Mouse (Mus musculus): ENCODE measurements around the gene Pacrg. TPM values are rescaled to one million over a fixed set of nuclear protein-coding genes. Genes with fewer than 3 reads are reported as not detected.

Pacrg gene
- polyA plus RNA-seq, 1 experiment from 2014 or later: 1.8 TPM

DNA sequence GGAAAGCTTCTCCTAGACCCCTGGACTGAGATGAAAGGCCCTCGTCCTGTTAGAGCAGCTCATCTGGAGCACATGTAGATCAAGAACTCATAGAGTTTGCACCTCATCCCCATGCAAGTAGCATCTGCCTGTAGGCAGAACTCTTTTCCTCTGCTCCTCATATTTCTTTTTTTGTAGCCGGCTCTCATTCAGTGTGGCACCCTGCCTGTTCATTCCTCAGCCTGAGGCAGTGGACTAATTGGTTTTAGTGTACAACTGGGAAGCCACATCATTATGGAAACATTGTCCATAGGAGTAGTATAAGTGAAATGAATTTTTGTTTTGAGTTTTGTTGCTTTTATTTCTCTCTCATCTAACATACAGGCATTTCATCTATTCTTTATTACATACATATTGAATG is 212.6 kb downstream of the Pacrg start:
- ATAC-seq (ENCODE audit: insufficient number of reproducible peaks, insufficient read depth, low FRiP score, low read depth): no peak
- no peak overlapping the region for H3K27ac ChIP-seq (ENCODE audit: low read length)
- H3K4me2 ChIP-seq (replicated peaks; ENCODE audit: low read depth, low read length): no peak overlapping the region
- WGBS: 54% methylated on average over 2 of the region's 2 CpGs
- no peaks in the 10 kb centered on the region for H3K27me3 ChIP-seq (ENCODE audit: control insufficient read depth, insufficient read depth, low read length)
- H3K9ac ChIP-seq (replicated peaks; ENCODE audit: low read depth, low read length): no peak overlapping the region
- no peaks in the 10 kb centered on the region for H3K9me3 ChIP-seq (ENCODE audit: control insufficient read depth, low read depth, low read length)
- H3K4me3 ChIP-seq (ENCODE audit: low read depth, low read length): no peak overlapping the region
- H3K4me1 ChIP-seq (ENCODE audit: control insufficient read depth, insufficient read depth, low read length): no peaks in the 10 kb centered on the region
- H3K36me3 ChIP-seq (ENCODE audit: control insufficient read depth, insufficient read depth, low read length): no peaks in the 10 kb centered on the region

DNA sequence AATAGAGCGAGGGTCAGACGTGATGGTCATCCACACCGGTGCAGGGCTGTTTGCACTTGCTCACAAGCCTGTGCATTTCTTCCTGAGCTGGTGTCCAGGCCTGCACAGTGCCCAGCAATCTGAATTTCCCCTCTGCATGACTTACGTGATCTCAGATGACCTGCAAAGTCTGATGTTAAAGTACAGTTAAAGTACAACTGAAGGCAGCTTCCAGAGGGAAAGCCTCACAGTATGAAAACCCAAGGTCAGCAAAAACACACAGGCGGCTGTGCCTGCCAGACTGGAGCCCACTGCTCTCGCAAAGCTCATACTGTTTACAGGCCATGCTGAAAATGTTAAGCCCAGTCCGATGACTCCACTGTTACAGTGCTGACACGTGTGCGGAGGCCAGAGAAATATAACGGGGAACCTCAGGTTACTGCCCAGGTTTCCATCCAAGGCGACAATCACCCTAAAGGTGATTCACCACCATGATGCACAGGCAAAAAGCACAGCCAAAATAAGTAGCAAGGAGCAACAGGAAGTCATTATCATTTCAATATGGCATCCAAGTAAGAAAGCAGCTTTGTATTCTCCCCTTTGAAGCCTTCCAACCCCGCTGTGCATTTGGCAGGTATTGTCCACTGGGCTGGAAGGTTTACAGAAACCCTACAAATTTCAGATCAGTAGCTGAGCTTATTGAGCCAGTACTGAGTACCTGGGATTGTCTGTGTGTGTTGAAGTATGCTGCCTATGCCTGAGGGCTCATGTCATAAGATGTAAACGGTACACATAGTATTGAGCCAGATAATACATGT is 213.6 kb downstream of the Pacrg start:
- H3K36me3 ChIP-seq (ENCODE audit: control insufficient read depth, insufficient read depth, low read length): no peaks in the 10 kb centered on the region
- no peaks in the 10 kb centered on the region for H3K27me3 ChIP-seq (ENCODE audit: control insufficient read depth, insufficient read depth, low read length)
- no peak overlapping the region for H3K27ac ChIP-seq (ENCODE audit: low read length)
- H3K4me3 ChIP-seq (ENCODE audit: low read depth, low read length): no peak overlapping the region
- H3K4me2 ChIP-seq (replicated peaks; ENCODE audit: low read depth, low read length): no peak overlapping the region
- H3K9me3 ChIP-seq (ENCODE audit: control insufficient read depth, low read depth, low read length): no peaks in the 10 kb centered on the region
- ATAC-seq (ENCODE audit: insufficient number of reproducible peaks, insufficient read depth, low FRiP score, low read depth): no peak
- 71% methylated on average over 13 of the region's 13 CpGs for WGBS
- no peaks in the 10 kb centered on the region for H3K4me1 ChIP-seq (ENCODE audit: control insufficient read depth, insufficient read depth, low read length)
- no peak overlapping the region for H3K9ac ChIP-seq (replicated peaks; ENCODE audit: low read depth, low read length)

DNA sequence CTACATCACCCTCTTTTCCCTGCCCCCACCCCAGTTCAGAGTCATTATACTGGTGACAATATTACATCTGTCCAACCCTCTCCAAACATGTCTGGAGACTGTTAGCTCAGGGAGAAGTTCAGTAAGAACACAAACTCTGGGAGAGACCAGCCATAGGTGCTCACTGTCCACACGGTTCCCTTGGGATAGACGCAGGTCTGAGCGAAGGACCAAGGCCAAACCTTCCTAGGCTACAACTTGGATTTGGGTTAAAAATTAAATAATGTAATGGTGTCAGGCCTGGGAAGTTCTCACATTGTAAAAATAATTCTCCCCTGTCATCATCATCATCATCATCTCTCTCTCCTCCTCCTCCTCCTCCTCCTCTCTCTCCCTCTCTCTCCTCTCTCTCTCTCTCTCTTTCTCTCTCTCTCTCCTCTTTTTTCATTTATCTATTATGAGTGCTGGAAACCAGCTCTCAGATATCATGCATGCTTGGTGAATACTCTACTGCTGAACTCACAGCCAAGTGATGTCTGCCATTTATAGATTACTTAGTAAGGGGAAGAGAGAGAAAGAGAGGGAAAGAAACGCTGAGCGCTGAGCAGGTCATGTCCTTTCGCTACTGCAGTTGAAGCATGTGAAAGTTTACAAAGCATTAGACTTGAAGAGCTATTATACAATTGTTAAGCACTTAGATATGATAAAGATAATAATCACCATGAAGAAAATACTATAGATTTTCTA is 215.2 kb downstream of the Pacrg start:
- no peak overlapping the region for H3K4me2 ChIP-seq (replicated peaks; ENCODE audit: low read depth, low read length)
- 69% methylated on average over 6 of the region's 6 CpGs for WGBS
- H3K9ac ChIP-seq (replicated peaks; ENCODE audit: low read depth, low read length): no peak overlapping the region

DNA sequence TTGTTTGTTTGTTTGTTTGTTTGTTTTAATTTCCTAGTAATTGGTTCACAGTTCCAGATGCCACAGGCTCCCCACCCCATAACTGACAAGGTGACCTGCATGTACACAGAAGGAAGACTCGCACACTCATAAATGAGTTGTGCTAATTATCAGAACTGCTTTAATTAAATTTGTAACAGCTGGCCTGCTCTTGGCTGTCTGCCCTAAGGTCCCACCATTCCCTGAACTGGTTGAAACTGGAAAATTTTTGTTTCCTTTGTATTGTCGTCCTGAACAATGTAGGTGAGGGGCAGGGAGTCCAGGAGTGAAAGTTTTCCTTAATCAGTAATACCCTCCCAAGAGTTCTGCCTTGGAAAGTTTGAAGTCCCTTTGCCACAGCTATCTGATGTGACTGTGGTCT is 219.5 kb downstream of the Pacrg start:
- WGBS: 76% methylated on average over 2 of the region's 2 CpGs
- no peak for ATAC-seq (ENCODE audit: insufficient number of reproducible peaks, insufficient read depth, low FRiP score, low read depth)
- Histone ChIP-seq H3K4me2 (replicated peaks; ENCODE audit: low read depth, low read length) (no peak overlapping the region), H3K4me3 (ENCODE audit: low read depth, low read length) (no peak overlapping the region), H3K9me3 (ENCODE audit: control insufficient read depth, low read depth, low read length) (no peaks in the 10 kb centered on the region), H3K27ac (ENCODE audit: low read length) (no peak overlapping the region), H3K36me3 (ENCODE audit: control insufficient read depth, insufficient read depth, low read length) (no peaks in the 10 kb centered on the region), H3K9ac (replicated peaks; ENCODE audit: low read depth, low read length) (no peak overlapping the region), H3K27me3 (ENCODE audit: control insufficient read depth, insufficient read depth, low read length) (no peaks in the 10 kb centered on the region), H3K4me1 (ENCODE audit: control insufficient read depth, insufficient read depth, low read length) (no peaks in the 10 kb centered on the region)

More for the DNA sequence above, 215.2 kb downstream of the Pacrg start:
- ATAC-seq (ENCODE audit: insufficient number of reproducible peaks, insufficient read depth, low FRiP score, low read depth): no peak
- Histone ChIP-seq H3K27ac (ENCODE audit: low read length) (no peak overlapping the region), H3K4me1 (ENCODE audit: control insufficient read depth, insufficient read depth, low read length) (no peaks in the 10 kb centered on the region), H3K36me3 (ENCODE audit: control insufficient read depth, insufficient read depth, low read length) (no peaks in the 10 kb centered on the region), H3K9me3 (ENCODE audit: control insufficient read depth, low read depth, low read length) (no peaks in the 10 kb centered on the region), H3K27me3 (ENCODE audit: control insufficient read depth, insufficient read depth, low read length) (no peaks in the 10 kb centered on the region), H3K4me3 (ENCODE audit: low read depth, low read length) (no peak overlapping the region)

DNA sequence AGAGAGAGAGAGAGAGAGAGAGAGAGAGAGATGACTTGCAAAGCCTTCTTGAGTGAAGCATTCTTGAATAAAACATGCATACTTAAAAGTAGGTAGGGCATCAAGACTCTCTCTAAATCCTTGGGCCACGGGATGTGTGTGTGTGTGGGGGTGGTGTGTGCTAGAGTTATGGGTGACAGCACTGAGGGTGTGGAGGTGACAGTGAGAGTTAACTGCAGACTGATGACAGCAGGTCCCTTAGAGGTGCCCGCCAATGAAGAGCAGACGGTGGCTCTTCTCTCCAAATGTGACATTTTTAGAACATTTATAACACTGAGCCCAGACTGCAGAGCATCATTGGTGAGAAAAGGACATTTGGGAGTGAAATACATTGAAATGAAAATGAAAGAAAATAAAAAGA is 220.2 kb downstream of the Pacrg start:
- H3K9ac ChIP-seq (replicated peaks; ENCODE audit: low read depth, low read length): no peak overlapping the region
- no peak overlapping the region for H3K27ac ChIP-seq (ENCODE audit: low read length)
- no peak overlapping the region for H3K4me2 ChIP-seq (replicated peaks; ENCODE audit: low read depth, low read length)

DNA sequence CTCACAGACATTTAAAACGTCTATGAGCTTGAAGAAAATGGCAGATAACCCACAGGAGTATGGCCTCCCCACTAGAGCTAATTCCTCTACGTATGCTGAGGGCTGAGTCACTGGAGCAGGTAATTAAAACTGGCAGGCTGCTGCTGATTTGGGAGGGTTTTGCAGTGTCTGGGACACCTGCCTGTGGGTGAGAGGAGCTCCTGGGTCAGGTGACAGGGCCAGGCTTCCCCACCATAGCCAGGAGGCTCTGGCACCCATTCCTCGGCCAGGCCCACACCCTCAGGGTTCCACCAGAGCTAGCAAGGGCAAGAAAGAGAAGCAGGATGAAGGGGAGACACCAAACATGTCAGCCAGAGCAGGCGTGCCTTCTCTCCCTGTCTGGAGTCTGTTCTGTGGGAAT is 222.5 kb downstream of the Pacrg start:
- Histone ChIP-seq H3K9ac (replicated peaks; ENCODE audit: low read depth, low read length) (no peak overlapping the region), H3K27me3 (ENCODE audit: control insufficient read depth, insufficient read depth, low read length) (no peaks in the 10 kb centered on the region), H3K36me3 (ENCODE audit: control insufficient read depth, insufficient read depth, low read length) (no peaks in the 10 kb centered on the region), H3K4me3 (ENCODE audit: low read depth, low read length) (no peak overlapping the region), H3K9me3 (ENCODE audit: control insufficient read depth, low read depth, low read length) (no peaks in the 10 kb centered on the region), H3K27ac (ENCODE audit: low read length) (no peak overlapping the region), H3K4me1 (ENCODE audit: control insufficient read depth, insufficient read depth, low read length) (no peaks in the 10 kb centered on the region), H3K4me2 (replicated peaks; ENCODE audit: low read depth, low read length) (no peak overlapping the region)
- ATAC-seq (ENCODE audit: insufficient number of reproducible peaks, insufficient read depth, low FRiP score, low read depth): no peak
- 54% methylated on average over 4 of the region's 4 CpGs for WGBS

More for the DNA sequence above, 220.2 kb downstream of the Pacrg start:
- Histone ChIP-seq H3K4me1 (ENCODE audit: control insufficient read depth, insufficient read depth, low read length) (no peaks in the 10 kb centered on the region), H3K27me3 (ENCODE audit: control insufficient read depth, insufficient read depth, low read length) (no peaks in the 10 kb centered on the region), H3K9me3 (ENCODE audit: control insufficient read depth, low read depth, low read length) (no peaks in the 10 kb centered on the region), H3K36me3 (ENCODE audit: control insufficient read depth, insufficient read depth, low read length) (no peaks in the 10 kb centered on the region), H3K4me3 (ENCODE audit: low read depth, low read length) (no peak overlapping the region)
- ATAC-seq (ENCODE audit: insufficient number of reproducible peaks, insufficient read depth, low FRiP score, low read depth): no peak
- 86% methylated on average over 3 of the region's 3 CpGs for WGBS

DNA sequence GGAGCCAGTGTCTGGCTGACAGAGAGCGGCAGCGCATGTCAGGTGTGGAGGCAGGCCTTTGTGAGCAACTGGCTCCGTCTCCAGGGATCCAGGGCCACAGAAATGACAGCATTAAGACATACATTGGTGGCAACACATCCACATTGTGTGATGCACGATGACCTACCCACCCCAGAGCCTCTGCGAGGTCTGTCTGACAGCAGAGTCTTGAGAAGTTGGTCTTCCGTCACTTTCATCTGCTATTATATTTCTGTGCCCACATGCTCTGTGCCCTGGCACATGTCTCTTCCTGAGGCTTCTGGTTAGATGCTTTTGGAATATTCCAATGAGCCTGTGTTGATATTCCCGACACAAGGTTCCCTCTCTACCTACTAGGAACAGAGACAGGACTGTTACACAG is 224.5 kb downstream of the Pacrg start:
- no peak overlapping the region for H3K4me3 ChIP-seq (ENCODE audit: low read depth, low read length)
- no peaks in the 10 kb centered on the region for H3K4me1 ChIP-seq (ENCODE audit: control insufficient read depth, insufficient read depth, low read length)
- no peak overlapping the region for H3K9ac ChIP-seq (replicated peaks; ENCODE audit: low read depth, low read length)
- ATAC-seq (ENCODE audit: insufficient number of reproducible peaks, insufficient read depth, low FRiP score, low read depth): no peak
- H3K9me3 ChIP-seq (ENCODE audit: control insufficient read depth, low read depth, low read length): no peaks in the 10 kb centered on the region
- H3K4me2 ChIP-seq (replicated peaks; ENCODE audit: low read depth, low read length): no peak overlapping the region
- no peaks in the 10 kb centered on the region for H3K27me3 ChIP-seq (ENCODE audit: control insufficient read depth, insufficient read depth, low read length)
- 91% methylated on average over 7 of the region's 7 CpGs for WGBS
- H3K27ac ChIP-seq (ENCODE audit: low read length): no peak overlapping the region
- H3K36me3 ChIP-seq (ENCODE audit: control insufficient read depth, insufficient read depth, low read length): no peaks in the 10 kb centered on the region

DNA sequence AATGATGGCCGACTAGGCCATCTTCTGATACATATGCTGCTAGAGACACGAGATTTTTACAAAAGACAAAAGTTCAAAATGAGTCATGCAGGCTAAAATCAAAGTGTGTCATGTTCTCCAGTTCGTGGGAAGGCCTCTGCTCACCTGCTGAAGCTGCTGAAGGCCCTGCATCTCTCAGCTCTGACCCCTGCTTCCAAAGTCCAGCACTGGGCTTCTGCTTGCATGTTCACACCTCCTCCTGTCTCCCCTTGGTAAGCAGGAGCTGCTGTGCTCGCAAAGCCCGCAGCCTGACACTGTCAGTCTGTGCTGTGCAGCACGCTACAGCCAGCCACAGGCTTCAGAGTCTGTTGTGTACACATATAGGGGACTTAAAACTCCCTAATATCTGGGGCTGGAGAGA is 225.4 kb downstream of the Pacrg start:
- Histone ChIP-seq H3K9ac (replicated peaks; ENCODE audit: low read depth, low read length) (no peak overlapping the region), H3K9me3 (ENCODE audit: control insufficient read depth, low read depth, low read length) (no peaks in the 10 kb centered on the region), H3K4me1 (ENCODE audit: control insufficient read depth, insufficient read depth, low read length) (no peaks in the 10 kb centered on the region), H3K4me3 (ENCODE audit: low read depth, low read length) (no peak overlapping the region), H3K27ac (ENCODE audit: low read length) (no peak overlapping the region), H3K27me3 (ENCODE audit: control insufficient read depth, insufficient read depth, low read length) (no peaks in the 10 kb centered on the region), H3K36me3 (ENCODE audit: control insufficient read depth, insufficient read depth, low read length) (no peaks in the 10 kb centered on the region), H3K4me2 (replicated peaks; ENCODE audit: low read depth, low read length) (no peak overlapping the region)
- WGBS: 81% methylated on average over 6 of the region's 6 CpGs
- no peak for ATAC-seq (ENCODE audit: insufficient number of reproducible peaks, insufficient read depth, low FRiP score, low read depth)

All from stomach, embryonic 14.5 days (tissue).